Mouse (Mus musculus) left cerebral cortex, adult 2 months (tissue): ENCODE results near the gene Kcne2. TPM values are rescaled to one million over a fixed set of nuclear protein-coding genes. Genes with fewer than 3 reads are reported as not detected.

ENCODE experiments used
- DNase-seq, 2 experiments: peaks; one replicate each; pipeline ENCODE4 v3.0.0; 2021 to 2022; ENCODE audit warnings: low spot score in 2 of 2, mixed read lengths in 1 of 2; ENCODE audit errors: extremely low spot score in 1 of 2
- H3K27ac ChIP-seq: fragments of 200-600 bp; 2 replicates; pipeline ENCODE4 v1.8.1; 2022
- H3K4me3 ChIP-seq: fragments of 200-600 bp; 2 replicates; pipeline ENCODE4 v1.8.1; 2022
- CTCF ChIP-seq: fragments of 200-600 bp; IDR thresholded peaks from 2 replicates; pipeline ENCODE4 v1.8.1; 2022; ENCODE audit warnings: antibody characterized with exemption, mild to moderate bottlenecking, moderate library complexity
- intact Hi-C: fragments of 180-260 bp; cut with DNase I; formaldehyde crosslinking; loops from one replicate; pipeline ENCODE4 v1.15.1; 2025
- total RNA-seq, 2 experiments: library from RNA; stranded (reverse); gene quantifications; 2 replicates each; pipeline ENCODE4 v1.2.3; 2021

The Kcne2 gene
- total RNA-seq, 2 experiments from 2014 or later, result 0.21 to 0.61 TPM

DNA sequence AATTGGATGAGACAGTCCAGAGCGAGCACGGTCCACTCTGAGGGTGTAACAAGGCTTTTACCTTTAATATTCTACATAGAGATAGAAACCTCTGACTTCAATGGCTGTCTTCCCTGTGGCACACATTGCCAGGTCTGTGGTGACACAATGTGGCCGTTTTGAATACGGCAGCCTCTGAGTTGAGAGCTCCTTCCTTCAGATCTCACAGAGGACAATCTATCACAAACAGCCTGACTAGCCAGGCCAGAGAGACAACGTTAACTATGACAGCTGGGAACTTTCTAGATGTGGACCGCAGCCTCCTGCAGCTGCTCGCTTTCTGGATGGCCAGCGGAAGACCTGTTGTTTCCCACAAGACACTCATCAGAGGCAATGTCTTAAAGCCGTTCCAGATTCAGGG is 3.4 kb upstream of the Kcne2 start:
- intact Hi-C loops, result no loop called here
- Histone ChIP-seq H3K27ac (no peak overlapping the region), H3K4me3 (no peak overlapping the region)
- DNase-seq, result no peak
- TF ChIP-seq CTCF, result peak; percentile 41

GRCm38 (mm10) chr16:92290045-92290444 is 2.1 kb upstream of the Kcne2 start:
- intact Hi-C loops, result no loop called here
- DNase-seq, result no peak
- no peak for TF ChIP-seq CTCF
- Histone ChIP-seq H3K4me3 (no peak overlapping the region), H3K27ac (no peak overlapping the region)

DNA sequence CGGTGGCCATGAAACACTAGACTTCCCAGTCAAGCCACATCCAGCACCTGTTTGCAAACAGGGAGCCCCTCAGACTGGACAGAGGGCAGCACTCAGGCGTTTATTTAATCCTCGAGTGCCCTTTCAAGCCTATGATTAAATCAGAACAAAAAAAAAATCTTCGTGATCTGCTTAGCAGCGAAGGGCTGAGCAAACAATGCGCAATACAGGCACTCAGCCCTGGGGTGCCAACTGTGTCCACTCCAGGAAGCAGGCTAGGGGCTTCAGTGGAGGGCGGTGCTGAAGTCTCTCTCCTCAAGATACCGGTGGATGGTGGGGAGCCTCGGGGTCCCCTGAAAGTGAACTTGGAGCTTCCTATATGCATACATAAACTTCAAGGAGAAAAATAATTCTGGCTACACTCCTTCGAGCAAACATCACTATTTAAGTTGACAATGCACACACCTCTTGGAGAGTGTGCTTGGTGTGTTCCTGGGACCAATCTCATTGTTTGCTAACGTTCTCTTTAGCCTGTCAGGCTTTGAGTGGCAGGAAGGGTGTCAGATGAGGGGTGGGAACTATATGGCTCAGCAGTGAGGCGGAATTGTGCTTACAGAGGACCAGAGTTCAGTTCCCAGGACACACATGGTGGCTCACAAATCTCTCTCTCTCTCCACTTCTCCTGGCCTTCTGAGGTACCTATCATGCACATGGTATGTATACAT is 2.2 kb downstream of the Kcne2 start:
- H3K4me3 ChIP-seq, result no peak overlapping the region
- no peak for DNase-seq
- no peak overlapping the region for H3K27ac ChIP-seq
- no peak for TF ChIP-seq CTCF
- intact Hi-C loops, result no loop called here

DNA sequence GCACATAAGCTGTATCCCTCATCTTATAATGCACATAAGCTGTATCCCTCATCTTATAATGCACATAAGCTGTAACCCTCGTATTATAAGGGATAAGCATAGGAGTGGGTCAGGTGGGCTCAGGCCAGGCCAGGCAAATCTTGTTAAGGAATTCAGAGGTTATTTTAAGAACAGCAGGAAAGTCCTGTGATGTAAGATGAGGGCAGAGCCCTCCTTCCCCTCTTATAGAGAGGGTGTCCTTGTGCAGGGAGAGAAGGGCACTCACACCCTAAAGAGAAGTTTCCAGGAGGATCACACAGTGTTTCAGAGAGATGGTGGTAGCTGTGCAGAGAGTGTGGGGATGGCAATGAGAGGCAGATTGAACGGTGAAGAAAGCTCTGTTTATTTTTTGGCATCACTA is 3.1 kb downstream of the Kcne2 start:
- H3K4me3 ChIP-seq, result no peak overlapping the region
- no peak for DNase-seq
- H3K27ac ChIP-seq, result no peak overlapping the region
- intact Hi-C loops, result no loop called here
- no peak for TF ChIP-seq CTCF

DNA sequence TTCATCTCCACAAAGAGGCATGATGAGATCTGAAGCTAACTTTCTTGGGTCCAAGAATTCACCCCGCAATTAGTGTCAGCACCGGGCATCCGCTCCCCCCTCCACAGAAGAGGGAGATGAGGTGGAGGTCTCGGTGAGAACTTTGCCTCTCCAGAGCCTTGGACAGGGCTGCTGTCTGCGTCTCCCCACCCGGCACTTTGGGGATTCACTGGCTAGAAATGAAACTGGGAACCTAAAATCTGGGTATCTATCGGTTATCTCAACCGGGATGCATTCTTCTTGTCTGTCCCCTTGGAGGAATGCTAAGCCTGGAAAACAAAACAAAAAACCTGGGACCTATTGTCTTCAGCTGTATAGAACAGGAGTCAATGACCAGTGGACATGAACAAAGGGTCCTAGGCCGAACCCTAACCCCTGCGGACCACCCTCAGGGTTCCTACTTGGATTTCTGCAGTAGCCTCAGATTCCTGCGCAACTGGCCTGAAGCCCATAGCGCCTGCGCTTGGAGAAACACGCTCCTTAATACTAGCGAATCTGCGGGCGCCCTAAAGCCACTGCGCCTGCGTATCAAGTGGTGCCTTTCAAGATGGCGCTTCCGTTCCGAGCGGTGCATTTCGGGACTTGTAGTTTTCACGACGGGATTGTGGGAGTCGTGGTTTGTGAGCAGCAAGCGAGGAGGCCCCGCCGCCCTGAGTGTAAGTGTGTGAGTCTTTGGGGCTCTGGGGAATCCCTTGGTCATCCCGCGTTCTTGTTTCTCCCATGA is 8.6 kb downstream of the Kcne2 start, which contains the start of gene Smim11:
Gene Smim11 (plus strand): TSS at position 638 of the 763 bp plus-strand sequence.
- H3K27ac ChIP-seq, result peak within 1 kb of the TSS; percentile 87
- TF ChIP-seq CTCF, result no peak; the same call in 1 of the 2 replicates
- peak within 1 kb of the TSS; percentile 68 for H3K4me3 ChIP-seq
- DNase-seq, result peak; percentile 94
- intact Hi-C loops, result loop anchor here (5.0 to 10.0 kb wide), 2 partner anchors 369 to 576 kb away; partner anchors contain the start of genes Cryzl1 and Itsn1

DNA sequence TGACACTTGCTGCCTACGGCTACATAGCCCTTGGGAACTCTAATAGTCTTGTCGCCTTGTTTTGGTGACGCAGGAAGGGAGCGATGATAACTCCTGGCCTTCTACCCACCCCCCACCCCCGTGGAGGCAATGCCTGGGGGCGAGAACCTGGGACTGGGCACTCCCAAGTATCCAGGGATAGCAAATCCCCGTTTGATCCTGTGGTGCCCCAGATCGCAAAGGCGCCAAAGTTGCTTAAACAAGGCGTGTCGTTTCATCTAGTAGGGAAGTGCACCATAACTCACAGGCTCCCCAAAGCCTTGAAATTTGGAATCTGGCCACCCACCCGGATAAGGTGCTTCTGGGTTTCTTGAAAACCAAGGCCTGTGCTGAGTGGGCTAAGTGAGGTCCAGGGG is 9.2 kb downstream of the Kcne2 start:
- no peak for DNase-seq
- peak overlapping the region; percentile 68 for H3K4me3 ChIP-seq
- no peak for TF ChIP-seq CTCF
- H3K27ac ChIP-seq, result peak overlapping the region; percentile 87
- intact Hi-C loops, result loop anchor here (5.0 to 10.0 kb wide), 2 partner anchors 369 to 577 kb away; partner anchors contain the start of genes Cryzl1 and Itsn1

- DNase-seq, result no peak
- TF ChIP-seq CTCF, result no peak
- Histone ChIP-seq H3K4me3 (peak overlapping the region; percentile 68), H3K27ac (peak overlapping the region; percentile 87; the same call in 1 of the 2 replicates)
- intact Hi-C loops, result loop anchor here (5.0 to 10.0 kb wide), 2 partner anchors 370 to 577 kb away; partner anchors contain the start of genes Cryzl1 and Itsn1
Observed at GRCm38 (mm10) chr16:92301989-92302388, 9.8 kb downstream of the Kcne2 start.

GRCm38 (mm10) chr16:92302506-92302905 is 10.3 kb downstream of the Kcne2 start:
- peak overlapping the region; percentile 68 for H3K4me3 ChIP-seq

GRCm38 (mm10) chr16:92305519-92305918 is 13.3 kb downstream of the Kcne2 start:
- intact Hi-C loops, result loop anchor here (10.0 kb wide), 1 partner anchor 581 kb away; the partner anchor contains the start of genes Cryzl1 and Itsn1
- Histone ChIP-seq H3K4me3 (no peak overlapping the region), H3K27ac (no peak overlapping the region)
- peak; percentile 33 for TF ChIP-seq CTCF
- DNase-seq, result no peak

More at GRCm38 (mm10) chr16:92302506-92302905, 10.3 kb downstream of the Kcne2 start:
- no peak for TF ChIP-seq CTCF
- intact Hi-C loops, result loop anchor here (5.0 to 10.0 kb wide), 2 partner anchors 370 to 578 kb away; partner anchors contain the start of genes Cryzl1 and Itsn1
- DNase-seq, result no peak
- H3K27ac ChIP-seq, result no peak overlapping the region

- peak; percentile 32 for TF ChIP-seq CTCF
- no peak for DNase-seq
- Histone ChIP-seq H3K27ac (no peak overlapping the region), H3K4me3 (no peak overlapping the region)
- intact Hi-C loops, result loop anchor here (10.0 kb wide), 1 partner anchor 583 kb away; the partner anchor contains the start of genes Cryzl1 and Itsn1
Observed at GRCm38 (mm10) chr16:92307947-92308346, 15.8 kb downstream of the Kcne2 start.

GRCm38 (mm10) chr16:92309126-92309525 is 16.9 kb downstream of the Kcne2 start:
- Histone ChIP-seq H3K4me3 (no peak overlapping the region), H3K27ac (no peak overlapping the region)
- intact Hi-C loops, result loop anchor here (10.0 kb wide), 1 partner anchor 584 kb away; the partner anchor contains the start of genes Cryzl1 and Itsn1
- no peak for DNase-seq
- no peak for TF ChIP-seq CTCF
